Mouse (Mus musculus): ENCODE data around the gene Gga2. TPM values are rescaled to one million over a fixed set of nuclear protein-coding genes. Genes with fewer than 3 reads are reported as not detected.

Gga2 gene
- total RNA-seq (2021), result 10 to 100 TPM; 27.7 to 33.5 TPM

GRCm38 (mm10) chr7:122020667-122021354, at the start of gene Gga2:
Gga2 (minus strand) TSS chr7:122021222.
- DNase-seq (ENCODE audit: low spot score in 2 of 2), result peak; percentile 88 to 90
- intact Hi-C loops (cut with DNase I), result no loop called here

GRCm38 (mm10) chr7:122067517-122068381, 46.7 kb upstream of the Gga2 start:
- peak in 1 of 2 experiments; percentile 28 for DNase-seq (ENCODE audit: low spot score in 2 of 2)
- intact Hi-C loops (cut with DNase I), result loop anchor here (2.0 kb wide), 2 partner anchors 49 to 65 kb away; partner anchors contain the start of genes Dctn5 and Palb2

- DNase-seq (ENCODE audit: low spot score in 2 of 2), result peak; percentile 98 to 99
- intact Hi-C loops (cut with DNase I), result loop anchor here (2.0 kb wide), 2 partner anchors 48 to 66 kb away; partner anchors contain the start of genes Dctn5 and Palb2
Measured at GRCm38 (mm10) chr7:122066945-122067516, 46.0 kb upstream of the Gga2 start, which contains the start of the genes Ubfd1 and Ears2. Ubfd1 (plus strand) TSS chr7:122067175. Ears2 (minus strand) TSS chr7:122067263.

GRCm38 (mm10) chr7:122066102-122066944, 45.3 kb upstream of the Gga2 start:
- intact Hi-C loops (cut with DNase I), result loop anchor here (2.0 kb wide), 2 partner anchors 48 to 66 kb away; partner anchors contain the start of genes Dctn5 and Palb2
- no peak for DNase-seq (ENCODE audit: low spot score in 2 of 2)

- peak in 1 of 2 experiments; percentile 9 for DNase-seq (ENCODE audit: low spot score in 2 of 2)
- intact Hi-C loops (cut with DNase I), result loop anchor here (2.0 kb wide), 2 partner anchors 47 to 67 kb away; partner anchors contain the start of genes Dctn5 and Palb2
Measured at GRCm38 (mm10) chr7:122065656-122066055, 44.6 kb upstream of the Gga2 start.

GRCm38 (mm10) chr7:122056633-122057032, 35.6 kb upstream of the Gga2 start:
- intact Hi-C loops (cut with DNase I), result no loop called here
- no peak for DNase-seq (ENCODE audit: low spot score in 2 of 2)

GRCm38 (mm10) chr7:122050834-122051233, 29.8 kb upstream of the Gga2 start:
- intact Hi-C loops (cut with DNase I), result no loop called here
- no peak for DNase-seq (ENCODE audit: low spot score in 2 of 2)

GRCm38 (mm10) chr7:122048191-122048590, 27.2 kb upstream of the Gga2 start:
- no peak for DNase-seq (ENCODE audit: low spot score in 2 of 2)
- intact Hi-C loops (cut with DNase I), result no loop called here

- intact Hi-C loops (cut with DNase I), result no loop called here
- DNase-seq (ENCODE audit: low spot score in 2 of 2), result peak in 1 of 2 experiments; percentile 29
Measured at GRCm38 (mm10) chr7:122046813-122047212, 25.8 kb upstream of the Gga2 start.

GRCm38 (mm10) chr7:122045711-122046110, 24.7 kb upstream of the Gga2 start:
- DNase-seq (ENCODE audit: low spot score in 2 of 2), result no peak
- intact Hi-C loops (cut with DNase I), result no loop called here

GRCm38 (mm10) chr7:122045181-122045634, 24.2 kb upstream of the Gga2 start:
- intact Hi-C loops (cut with DNase I), result no loop called here
- DNase-seq (ENCODE audit: low spot score in 2 of 2), result peak; percentile 15 to 80

GRCm38 (mm10) chr7:122044106-122044505, 23.1 kb upstream of the Gga2 start:
- intact Hi-C loops (cut with DNase I), result no loop called here

GRCm38 (mm10) chr7:122034348-122034747, 13.3 kb upstream of the Gga2 start:
- peak in 1 of 2 experiments; percentile 39 for DNase-seq (ENCODE audit: low spot score in 2 of 2)
- intact Hi-C loops (cut with DNase I), result no loop called here

More at GRCm38 (mm10) chr7:122044106-122044505, 23.1 kb upstream of the Gga2 start:
- DNase-seq (ENCODE audit: low spot score in 2 of 2), result no peak

GRCm38 (mm10) chr7:122033371-122033770, 12.3 kb upstream of the Gga2 start:
- intact Hi-C loops (cut with DNase I), result no loop called here
- DNase-seq (ENCODE audit: low spot score in 2 of 2), result peak in 1 of 2 experiments; percentile 41

GRCm38 (mm10) chr7:122022131-122022530, 1.1 kb upstream of the Gga2 start:
- intact Hi-C loops (cut with DNase I), result no loop called here
- DNase-seq (ENCODE audit: low spot score in 2 of 2), result no peak

GRCm38 (mm10) chr7:122020273-122020666, 752 bp downstream of the Gga2 start:
- intact Hi-C loops (cut with DNase I), result no loop called here
- DNase-seq (ENCODE audit: low spot score in 2 of 2), result peak; percentile 17 to 30

- intact Hi-C loops (cut with DNase I), result loop anchor here (2.0 kb wide), 1 partner anchor 48 kb away; the partner anchor contains the start of genes Ears2 and Ubfd1
- peak; percentile 50 to 89 for DNase-seq (ENCODE audit: low spot score in 2 of 2)
Measured at GRCm38 (mm10) chr7:122018978-122019377, 2.0 kb downstream of the Gga2 start.

GRCm38 (mm10) chr7:122018247-122018646, 2.8 kb downstream of the Gga2 start:
- intact Hi-C loops (cut with DNase I), result loop anchor here (2.0 kb wide), 1 partner anchor 49 kb away; the partner anchor contains the start of genes Ears2 and Ubfd1
- no peak for DNase-seq (ENCODE audit: low spot score in 2 of 2)

GRCm38 (mm10) chr7:122015734-122016133, 5.3 kb downstream of the Gga2 start:
- no peak for DNase-seq (ENCODE audit: low spot score in 2 of 2)
- intact Hi-C loops (cut with DNase I), result no loop called here

Measured in left cerebral cortex, postnatal 25 days (tissue).